Mouse (Mus musculus) testis, adult 2 months (tissue): Measurements from ENCODE around the gene AB124611. TPM values are rescaled to one million over a fixed set of nuclear protein-coding genes. Genes with fewer than 3 reads are reported as not detected.
A peak's percentile ranks its signal among the peaks of the same experiment; 100 is the strongest.
"Not testable (repeated sequence)": the region's sequence is repeated elsewhere in the genome, so short reads cannot be mapped to it uniquely, and the experiment has no call there.

ENCODE experiments used
- H3K27ac ChIP-seq: fragments of 200-500 bp; 2 replicates; pipeline ENCODE4 v1.5.1; 2012; ENCODE audit warnings: low read depth, low read length; ENCODE audit not compliant: control insufficient read depth, insufficient read depth
- H3K27me3 ChIP-seq: fragments of 200-500 bp; 2 replicates; pipeline ENCODE4 v1.6.1; 2012; ENCODE audit warnings: mild to moderate bottlenecking, low read length, moderate library complexity; ENCODE audit not compliant: control insufficient read depth, insufficient read depth
- H3K36me3 ChIP-seq: fragments of 200-500 bp; 2 replicates; pipeline ENCODE4 v1.6.1; 2012; ENCODE audit warnings: mild to moderate bottlenecking, low read length; ENCODE audit not compliant: control insufficient read depth, insufficient read depth
- H3K4me1 ChIP-seq: fragments of 200-500 bp; 2 replicates; pipeline ENCODE4 v1.6.1; 2012; ENCODE audit warnings: low read length; ENCODE audit not compliant: control insufficient read depth, insufficient read depth
- H3K4me3 ChIP-seq: fragments of 200-500 bp; 2 replicates; pipeline ENCODE4 v1.5.1; 2012; ENCODE audit warnings: low read depth, mild to moderate bottlenecking, low read length, moderate library complexity, mixed read lengths; ENCODE audit not compliant: control insufficient read depth
- CTCF ChIP-seq: fragments of 200-500 bp; IDR thresholded peaks from 2 replicates; pipeline ENCODE4 v1.5.1; 2012; ENCODE audit warnings: low read depth, mild to moderate bottlenecking, inconsistent platforms, low read length, moderate library complexity; ENCODE audit not compliant: control insufficient read depth, insufficient read depth, insufficient replicate concordance
- POLR2A ChIP-seq: fragments of 200-500 bp; IDR thresholded peaks from 2 replicates; pipeline ENCODE4 v1.6.1; 2012; ENCODE audit warnings: low read depth, mild to moderate bottlenecking, inconsistent platforms, low read length, moderate library complexity; ENCODE audit not compliant: control insufficient read depth
- polyA plus RNA-seq: library from polyadenylated mRNA; depleted of rRNA; stranded (reverse); fragments of >200 nt; gene quantifications from 2 replicates; pipeline ENCODE4 v1.2.3, GENCODE M21; 2012

Gene AB124611
- polyA plus RNA-seq, 1 experiment, result 0.23 TPM

DNA sequence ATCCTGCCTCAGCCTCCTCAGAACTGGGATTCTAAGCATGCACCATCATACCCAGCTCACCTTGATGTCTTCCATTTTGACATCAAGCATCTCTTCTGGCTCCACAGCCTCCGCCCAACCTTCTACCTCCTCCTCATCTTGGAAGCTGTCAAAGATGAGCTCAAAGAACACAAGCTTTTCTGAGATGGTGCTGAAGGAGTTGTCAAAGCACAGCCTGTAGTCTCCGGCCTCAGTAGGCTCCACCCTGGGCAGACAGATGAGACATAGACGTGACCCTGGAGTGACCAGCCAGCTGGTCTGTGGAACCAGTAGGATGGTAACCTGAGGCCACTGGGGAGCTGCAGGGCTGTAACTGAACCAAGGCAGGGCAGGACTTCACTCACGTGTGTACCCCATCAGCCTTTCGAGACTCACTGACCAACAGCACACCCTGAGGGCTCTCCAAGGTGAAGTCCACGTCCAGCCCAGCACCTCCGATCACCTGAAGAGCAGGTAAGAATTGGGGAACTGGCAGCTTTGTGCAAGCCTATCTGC lies 17.0 kb upstream of the AB124611 start:
- no peak for TF ChIP-seq CTCF
- TF ChIP-seq POLR2A, result no peak
- H3K4me3 ChIP-seq, result no peak overlapping the region
- H3K36me3 ChIP-seq, result no peaks in the 10 kb centered on the region; the same call in 1 of the 2 replicates
- H3K27ac ChIP-seq, result no peak overlapping the region
- peaks cover 17% of the 10 kb centered on the region for H3K4me1 ChIP-seq
- no peaks in the 10 kb centered on the region for H3K27me3 ChIP-seq

GRCm38 (mm10) chr9:21509772-21510688 lies 15.9 kb upstream of the AB124611 start, which contains the start of gene Tmed1:
Gene Tmed1 (minus strand): TSS chr9:21510252.
- H3K36me3 ChIP-seq, result no peaks in the 10 kb centered on the region
- peak within 1 kb of the TSS; percentile 87 for H3K27ac ChIP-seq
- H3K4me1 ChIP-seq, result peaks cover 17% of the 10 kb centered on the region
- no peak for TF ChIP-seq POLR2A
- TF ChIP-seq CTCF, result no peak
- H3K27me3 ChIP-seq, result no peaks in the 10 kb centered on the region
- H3K4me3 ChIP-seq, result peak within 1 kb of the TSS; percentile 89

DNA sequence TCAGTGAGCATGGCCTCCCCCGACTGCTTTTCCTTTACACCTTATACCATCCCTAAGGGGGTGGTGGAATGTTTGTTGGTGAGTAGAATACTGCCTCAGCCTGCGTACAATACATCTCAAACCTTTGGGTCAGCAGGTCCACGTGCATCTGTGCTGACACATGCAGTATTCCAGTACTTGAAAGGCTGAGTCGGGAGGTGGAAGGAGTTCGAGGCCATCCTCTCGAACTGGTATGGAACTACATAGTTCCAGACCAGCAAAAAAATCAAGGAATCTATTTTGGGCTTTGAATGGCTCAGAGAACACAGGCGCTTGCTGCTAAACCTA lies 15.3 kb upstream of the AB124611 start:
- Histone ChIP-seq H3K27ac (peak overlapping the region; percentile 56), H3K36me3 (no peaks in the 10 kb centered on the region), H3K4me1 (peaks cover 17% of the 10 kb centered on the region), H3K4me3 (peak overlapping the region; percentile 89), H3K27me3 (no peaks in the 10 kb centered on the region)
- TF ChIP-seq POLR2A, result no peak
- no peak for TF ChIP-seq CTCF

DNA sequence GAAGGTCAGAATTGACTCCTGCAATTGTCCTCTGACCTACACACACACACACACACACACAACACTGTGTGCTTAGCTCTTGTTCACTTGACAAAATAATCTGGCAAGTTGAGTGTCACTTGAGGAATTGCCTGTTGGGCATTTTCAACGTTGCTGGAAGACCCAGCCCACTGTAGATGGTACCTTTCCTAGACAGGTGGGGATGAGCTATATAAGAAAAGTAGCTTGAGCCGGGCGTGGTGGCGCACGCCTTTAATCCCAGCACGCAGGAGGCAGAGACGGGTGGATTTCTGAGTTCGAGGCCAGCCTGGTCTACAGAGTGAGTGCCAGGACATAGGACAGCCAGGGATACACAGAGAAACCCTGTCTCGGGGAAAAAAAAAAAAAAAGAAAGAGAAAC lies 14.9 kb upstream of the AB124611 start:
- no peaks in the 10 kb centered on the region for H3K27me3 ChIP-seq
- peaks cover 17% of the 10 kb centered on the region for H3K4me1 ChIP-seq
- TF ChIP-seq POLR2A, result no peak
- no peak for TF ChIP-seq CTCF
- no peak overlapping the region for H3K4me3 ChIP-seq
- peak overlapping the region; percentile 56; the same call in 1 of the 2 replicates for H3K27ac ChIP-seq
- no peaks in the 10 kb centered on the region for H3K36me3 ChIP-seq

- H3K27me3 ChIP-seq, result no peaks in the 10 kb centered on the region
- TF ChIP-seq POLR2A, result no peak
- TF ChIP-seq CTCF, result no peak
Observed at GRCm38 (mm10) chr9:21513466-21513865, 12.5 kb upstream of the AB124611 start.

DNA sequence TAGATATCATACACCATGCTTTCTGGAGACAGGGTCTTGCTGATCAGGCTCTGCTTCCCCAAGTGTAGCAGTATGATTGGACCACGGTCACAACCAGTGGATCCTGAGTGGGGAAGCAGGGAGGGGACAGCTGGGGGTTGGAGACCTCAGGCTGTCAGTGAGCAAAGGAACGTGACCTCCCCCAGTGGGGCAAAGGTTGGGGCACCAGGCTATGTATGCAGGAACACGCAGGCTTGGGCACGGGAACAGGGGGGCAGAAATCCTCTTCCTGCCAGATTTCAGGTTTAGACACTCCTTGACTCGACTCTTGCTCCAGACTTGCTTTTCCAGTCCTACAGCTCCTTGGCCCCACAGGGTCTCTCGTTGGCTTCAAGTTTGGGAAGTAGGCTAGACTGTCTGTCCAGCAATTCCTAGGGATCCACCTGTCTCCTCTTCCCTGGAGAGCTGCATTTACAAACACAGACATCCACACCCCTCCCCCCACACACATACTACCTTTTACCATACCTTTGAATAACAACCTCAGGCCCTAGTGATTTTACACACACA lies 8.0 kb upstream of the AB124611 start:
- no peaks in the 10 kb centered on the region for H3K4me1 ChIP-seq
- TF ChIP-seq CTCF (no peak), POLR2A (no peak)
- H3K4me3 ChIP-seq, result no peak overlapping the region
- H3K36me3 ChIP-seq, result no peaks in the 10 kb centered on the region
- no peak overlapping the region for H3K27ac ChIP-seq
- H3K27me3 ChIP-seq, result no peaks in the 10 kb centered on the region

More at GRCm38 (mm10) chr9:21513466-21513865, 12.5 kb upstream of the AB124611 start:
- Histone ChIP-seq H3K4me3 (no peak overlapping the region), H3K36me3 (no peaks in the 10 kb centered on the region), H3K4me1 (peaks cover 17% of the 10 kb centered on the region), H3K27ac (no peak overlapping the region)

DNA sequence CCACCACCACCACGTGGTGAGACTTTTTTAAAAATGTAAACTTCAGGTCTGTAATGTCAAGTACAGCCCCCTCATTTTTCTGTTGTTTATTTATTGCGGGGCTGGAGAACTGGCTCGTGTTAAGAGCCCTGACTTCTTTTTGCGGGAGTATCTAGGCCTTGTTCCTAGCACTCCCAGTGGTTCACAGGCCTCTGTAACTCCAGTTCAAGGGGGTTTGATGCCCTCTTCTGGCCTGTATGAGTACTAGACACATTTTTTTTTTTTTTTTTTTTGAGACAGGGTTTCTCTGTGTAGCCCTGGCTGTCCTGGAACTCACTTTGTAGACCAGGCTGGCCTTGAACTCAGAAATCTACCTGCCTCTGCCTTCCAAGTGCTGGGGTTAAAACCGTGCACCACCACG lies 7.3 kb upstream of the AB124611 start:
- not testable (repeated sequence) for H3K4me1 ChIP-seq, H3K4me3 ChIP-seq, H3K27ac ChIP-seq, H3K27me3 ChIP-seq, H3K36me3 ChIP-seq
